Mouse (Mus musculus) left cerebral cortex, adult 2 months (tissue): Measurements from ENCODE around the gene Timm8a2. TPM values are rescaled to one million over a fixed set of nuclear protein-coding genes. Genes with fewer than 3 reads are reported as not detected.

Experiments
- DNase-seq, 2 experiments: peaks; one replicate each; pipeline ENCODE4 v3.0.0; 2021 to 2022; ENCODE audit warnings: low spot score in 2 of 2, mixed read lengths in 1 of 2; ENCODE audit errors: extremely low spot score in 1 of 2
- H3K27ac ChIP-seq: fragments of 200-600 bp; 2 replicates; pipeline ENCODE4 v1.8.1; 2022
- H3K4me3 ChIP-seq: fragments of 200-600 bp; 2 replicates; pipeline ENCODE4 v1.8.1; 2022
- CTCF ChIP-seq: fragments of 200-600 bp; IDR thresholded peaks from 2 replicates; pipeline ENCODE4 v1.8.1; 2022; ENCODE audit warnings: antibody characterized with exemption, mild to moderate bottlenecking, moderate library complexity
- intact Hi-C: fragments of 180-260 bp; cut with DNase I; formaldehyde crosslinking; loops from one replicate; pipeline ENCODE4 v1.15.1; 2025
- total RNA-seq, 2 experiments: library from RNA; stranded (reverse); gene quantifications; 2 replicates each; pipeline ENCODE4 v1.2.3; 2021

The Timm8a2 gene
- total RNA-seq, 2 experiments from 2014 or later = not detected

- DNase-seq = no peak
Observed at GRCm38 (mm10) chr14:121994846-121995556, 39.5 kb upstream of the Timm8a2 start.

GRCm38 (mm10) chr14:121995557-121995870, 39.0 kb upstream of the Timm8a2 start:
- no peak for TF ChIP-seq CTCF
- intact Hi-C loops = no loop called here
- Histone ChIP-seq H3K27ac (no peak overlapping the region), H3K4me3 (no peak overlapping the region)
- DNase-seq = no peak

More at GRCm38 (mm10) chr14:121994846-121995556, 39.5 kb upstream of the Timm8a2 start:
- Histone ChIP-seq H3K4me3 (no peak overlapping the region), H3K27ac (no peak overlapping the region)
- intact Hi-C loops = no loop called here
- no peak for TF ChIP-seq CTCF

GRCm38 (mm10) chr14:121996786-121997185, 37.7 kb upstream of the Timm8a2 start:
- TF ChIP-seq CTCF = no peak
- Histone ChIP-seq H3K27ac (no peak overlapping the region), H3K4me3 (no peak overlapping the region)
- intact Hi-C loops = no loop called here
- no peak for DNase-seq

GRCm38 (mm10) chr14:121999455-121999854, 35.0 kb upstream of the Timm8a2 start:
- TF ChIP-seq CTCF = no peak
- no peak overlapping the region for H3K4me3 ChIP-seq
- intact Hi-C loops = no loop called here

GRCm38 (mm10) chr14:122000346-122001105, 33.9 kb upstream of the Timm8a2 start:
- no peak for DNase-seq
- no peak overlapping the region for H3K4me3 ChIP-seq
- intact Hi-C loops = no loop called here
- no peak overlapping the region for H3K27ac ChIP-seq
- TF ChIP-seq CTCF = no peak

More at GRCm38 (mm10) chr14:121999455-121999854, 35.0 kb upstream of the Timm8a2 start:
- no peak overlapping the region for H3K27ac ChIP-seq
- DNase-seq = no peak

- H3K4me3 ChIP-seq = no peak overlapping the region
- no peak for DNase-seq
- intact Hi-C loops = no loop called here
- no peak for TF ChIP-seq CTCF
- H3K27ac ChIP-seq = no peak overlapping the region
Observed at GRCm38 (mm10) chr14:122002224-122002623, 32.2 kb upstream of the Timm8a2 start.

GRCm38 (mm10) chr14:122003812-122004211, 30.7 kb upstream of the Timm8a2 start:
- Histone ChIP-seq H3K27ac (no peak overlapping the region), H3K4me3 (no peak overlapping the region)
- intact Hi-C loops = no loop called here
- no peak for TF ChIP-seq CTCF
- DNase-seq = no peak

- no peak for TF ChIP-seq CTCF
- DNase-seq = no peak
- Histone ChIP-seq H3K4me3 (no peak overlapping the region), H3K27ac (no peak overlapping the region)
- intact Hi-C loops = no loop called here
Observed at GRCm38 (mm10) chr14:122008261-122008660, 26.2 kb upstream of the Timm8a2 start.

GRCm38 (mm10) chr14:122009502-122009901, 25.0 kb upstream of the Timm8a2 start:
- TF ChIP-seq CTCF = no peak
- no peak for DNase-seq

GRCm38 (mm10) chr14:122010301-122010700, 24.2 kb upstream of the Timm8a2 start:
- intact Hi-C loops = no loop called here
- no peak for DNase-seq
- H3K4me3 ChIP-seq = no peak overlapping the region
- no peak for TF ChIP-seq CTCF
- H3K27ac ChIP-seq = no peak overlapping the region; the same call in 1 of the 2 replicates

More at GRCm38 (mm10) chr14:122009502-122009901, 25.0 kb upstream of the Timm8a2 start:
- Histone ChIP-seq H3K4me3 (no peak overlapping the region), H3K27ac (no peak overlapping the region; the same call in 1 of the 2 replicates)
- intact Hi-C loops = no loop called here

GRCm38 (mm10) chr14:122011768-122012167, 22.7 kb upstream of the Timm8a2 start:
- no peak overlapping the region for H3K4me3 ChIP-seq
- no peak for TF ChIP-seq CTCF
- no peak for DNase-seq
- no peak overlapping the region for H3K27ac ChIP-seq
- intact Hi-C loops = no loop called here

- intact Hi-C loops = no loop called here
Observed at GRCm38 (mm10) chr14:122012193-122012592, 22.3 kb upstream of the Timm8a2 start.

More at GRCm38 (mm10) chr14:122012193-122012592, 22.3 kb upstream of the Timm8a2 start:
- no peak for TF ChIP-seq CTCF
- Histone ChIP-seq H3K27ac (no peak overlapping the region), H3K4me3 (no peak overlapping the region)
- DNase-seq = no peak
